Mouse (Mus musculus) spleen, postnatal 14 days (tissue): Measurements from ENCODE around the gene Dyrk1a.

Experiments
- DNase-seq, 2 experiments: peaks; one replicate each; pipeline ENCODE4 v3.0.0; 2021 to 2022; ENCODE audit warnings: low spot score in 2 of 2

Dyrk1a gene

DNA sequence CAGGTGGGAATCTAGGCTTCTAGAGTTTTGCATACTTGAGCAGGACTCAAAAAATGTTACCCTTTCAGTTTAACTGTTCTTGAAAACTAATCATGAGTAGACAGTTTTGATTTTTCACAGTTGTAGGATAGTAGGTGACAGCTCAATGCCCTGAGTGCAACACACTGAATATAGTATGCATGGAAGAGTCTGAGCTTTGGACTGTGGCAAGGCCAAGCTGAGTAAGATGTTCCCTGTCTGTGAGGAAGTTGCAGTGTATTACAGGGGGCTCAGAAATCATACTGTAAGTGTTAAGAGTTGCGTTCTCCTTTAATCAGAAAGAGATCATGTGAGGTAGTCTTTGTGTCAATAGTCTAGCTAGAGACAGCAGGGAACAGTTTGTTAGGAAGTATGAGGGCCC, 20.4 kb downstream of the Dyrk1a start:
- DNase-seq: no peak

DNA sequence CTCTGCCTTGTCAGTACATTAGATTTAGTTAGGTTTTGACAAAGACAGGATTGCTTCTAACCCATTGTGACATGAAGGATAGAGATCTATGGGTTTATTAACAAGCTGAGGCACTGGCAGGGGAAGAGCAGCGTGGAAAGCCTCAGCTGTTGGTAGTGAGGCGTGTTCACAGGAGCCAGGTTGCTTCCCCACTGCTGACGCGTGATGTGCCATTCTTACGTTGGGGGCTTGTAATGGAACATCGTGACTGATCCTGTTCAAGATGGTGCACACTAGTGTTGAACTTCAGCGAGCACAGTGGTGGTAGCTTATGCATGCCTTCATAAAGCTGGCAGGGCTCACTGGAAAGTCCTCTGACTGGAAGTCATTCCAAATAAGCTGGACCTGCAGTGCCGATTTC, 21.2 kb downstream of the Dyrk1a start:
- DNase-seq: no peak

DNA sequence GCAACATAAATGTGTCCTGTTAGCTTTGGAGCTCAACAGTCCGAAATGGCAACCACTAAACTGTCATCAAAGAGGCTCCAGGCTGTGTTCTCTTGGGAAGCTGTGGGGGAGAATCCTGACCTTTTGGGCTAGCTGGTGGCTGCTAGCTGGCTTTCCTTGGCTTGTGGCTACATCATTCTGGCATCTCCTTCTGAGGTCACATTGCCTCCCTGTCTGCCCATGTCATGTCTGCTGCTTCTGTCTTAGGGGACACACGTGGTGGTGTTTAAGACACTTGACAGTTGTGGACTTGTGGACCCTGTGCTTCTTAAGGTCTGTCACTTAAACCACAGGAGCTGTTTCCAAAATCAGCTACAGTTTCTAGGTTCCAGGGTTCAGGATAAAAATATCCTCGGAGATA, 21.7 kb downstream of the Dyrk1a start:
- no peak for DNase-seq

DNA sequence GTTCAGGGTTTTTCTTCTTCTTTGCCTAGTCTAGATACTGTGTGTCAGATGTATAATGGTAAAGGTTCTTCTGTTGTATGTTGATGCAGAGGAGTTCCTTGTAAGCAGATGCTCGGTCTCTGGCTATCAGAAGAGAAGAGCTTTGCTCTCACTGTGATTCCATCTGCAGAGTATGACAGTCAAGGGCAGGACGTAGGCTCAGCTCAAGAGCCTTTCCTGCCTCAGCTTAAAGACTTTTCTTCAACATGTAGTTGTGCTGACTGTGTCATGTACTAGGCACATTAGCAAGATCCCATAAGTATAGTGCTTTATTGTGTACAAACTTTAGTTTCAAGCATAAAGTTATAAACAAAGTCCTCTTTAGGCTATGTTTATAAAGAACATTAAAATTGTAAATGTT, 26.8 kb downstream of the Dyrk1a start:
- no peak for DNase-seq

DNA sequence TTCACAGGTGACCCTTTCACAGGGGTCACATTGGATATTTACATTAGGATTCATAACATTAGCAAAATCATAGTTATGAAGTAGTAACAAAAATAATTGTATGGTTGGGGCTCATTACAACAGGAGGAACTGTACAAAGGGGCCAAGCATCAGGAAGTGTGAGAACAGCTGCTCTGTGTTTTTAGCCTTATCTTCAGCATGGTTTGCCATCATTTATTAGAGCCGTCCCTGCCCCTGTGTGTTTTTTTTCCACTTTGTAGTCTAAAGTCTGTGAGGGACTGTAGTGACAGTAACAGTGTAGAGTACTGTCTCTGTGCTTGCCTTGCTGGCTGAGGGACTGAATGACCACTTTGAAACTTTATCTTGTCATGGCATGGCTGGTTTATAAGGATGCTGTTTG, 27.8 kb downstream of the Dyrk1a start:
- no peak for DNase-seq

DNA sequence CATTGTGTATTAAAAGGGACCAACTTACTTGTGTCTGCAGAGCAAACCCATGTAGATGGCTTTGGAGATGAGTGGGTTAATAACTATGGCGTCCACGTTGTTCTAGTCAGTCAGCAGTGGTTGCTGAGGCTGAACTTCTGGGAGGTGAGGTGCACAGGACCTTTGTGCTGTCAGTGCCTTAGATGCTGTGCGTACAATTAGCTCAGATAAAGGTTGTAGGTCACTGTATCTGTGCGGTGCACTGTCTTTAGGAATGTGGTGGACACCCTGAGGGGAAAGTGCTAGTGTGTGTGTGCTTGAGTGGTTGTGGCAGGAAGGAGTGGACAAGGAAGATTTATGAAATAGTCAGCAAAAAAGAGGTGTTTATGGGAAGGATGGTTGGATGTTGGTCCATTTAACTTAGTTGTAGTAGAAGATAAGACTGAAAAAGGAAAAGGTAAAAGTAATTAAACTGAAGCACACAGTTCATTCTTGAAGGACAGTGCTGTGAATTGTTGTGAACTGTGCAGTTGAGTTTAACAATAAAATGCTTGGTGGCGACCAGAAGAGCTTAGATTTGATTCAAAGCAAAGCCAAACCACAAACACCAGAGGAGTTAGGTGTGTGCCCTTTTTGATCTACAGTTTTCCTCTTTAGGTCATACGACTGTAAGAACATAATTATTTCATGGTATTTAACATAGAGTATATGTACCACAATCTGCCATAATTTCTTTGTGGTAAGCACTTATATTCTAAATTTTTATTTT, 30.3 kb downstream of the Dyrk1a start:
- DNase-seq: no peak

DNA sequence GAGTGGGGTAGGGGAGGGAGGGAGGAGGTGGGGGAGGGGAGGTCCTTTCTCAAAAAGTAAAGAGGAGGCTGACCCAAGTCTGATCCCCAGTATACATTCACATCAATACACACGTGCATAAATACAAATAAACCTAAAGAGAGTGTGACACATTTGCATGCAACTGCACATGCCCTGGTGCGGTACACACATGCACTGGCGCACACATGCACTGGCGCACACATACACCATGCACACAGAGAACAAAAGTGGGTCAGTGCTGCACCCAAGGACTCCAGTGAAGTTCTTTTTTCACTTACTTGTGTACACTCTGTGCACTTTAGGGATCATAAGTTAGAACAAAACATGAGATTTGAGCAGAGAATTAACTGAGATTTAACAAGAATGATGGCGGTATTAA, 31.3 kb downstream of the Dyrk1a start:
- no peak for DNase-seq

DNA sequence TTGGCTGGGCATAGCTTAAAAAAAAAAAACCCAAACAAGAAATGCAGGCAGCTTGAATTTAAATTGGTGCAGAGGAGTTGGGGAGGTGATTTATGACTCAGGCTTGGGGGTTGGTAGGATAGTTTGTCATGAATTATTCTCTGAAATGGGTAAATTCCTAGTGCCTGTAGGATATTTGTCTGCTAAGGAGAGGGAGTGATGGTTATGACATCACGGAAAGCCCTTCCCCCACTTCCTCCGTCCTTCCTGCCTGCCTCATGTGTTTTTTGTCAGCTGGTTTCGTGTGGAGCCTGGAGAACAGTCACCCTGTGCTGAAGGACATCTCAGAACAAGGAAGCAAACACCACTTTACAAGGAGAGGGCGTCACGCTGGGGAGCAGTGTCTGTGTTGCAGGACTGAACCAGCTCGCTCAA, 31.7 kb downstream of the Dyrk1a start:
- DNase-seq: no peak

DNA sequence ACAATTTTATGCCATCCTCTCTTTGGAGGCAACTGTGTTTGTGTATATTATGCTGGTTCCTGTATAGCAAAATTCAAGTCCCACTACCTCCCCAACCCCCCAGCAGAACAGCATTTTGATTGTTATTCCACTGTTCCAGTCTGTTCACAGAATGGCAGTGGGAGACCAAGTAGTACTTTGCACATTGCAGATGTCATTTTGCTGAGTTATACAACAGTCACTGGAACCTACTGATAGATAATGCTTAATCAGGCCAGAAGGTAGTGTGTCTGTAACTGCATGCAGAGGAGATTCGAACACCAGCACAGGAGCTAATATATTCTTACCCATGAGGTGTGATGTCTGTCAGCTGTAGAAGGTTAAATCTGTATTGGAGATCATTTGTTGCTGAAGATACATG, 32.4 kb downstream of the Dyrk1a start:
- DNase-seq: no peak

DNA sequence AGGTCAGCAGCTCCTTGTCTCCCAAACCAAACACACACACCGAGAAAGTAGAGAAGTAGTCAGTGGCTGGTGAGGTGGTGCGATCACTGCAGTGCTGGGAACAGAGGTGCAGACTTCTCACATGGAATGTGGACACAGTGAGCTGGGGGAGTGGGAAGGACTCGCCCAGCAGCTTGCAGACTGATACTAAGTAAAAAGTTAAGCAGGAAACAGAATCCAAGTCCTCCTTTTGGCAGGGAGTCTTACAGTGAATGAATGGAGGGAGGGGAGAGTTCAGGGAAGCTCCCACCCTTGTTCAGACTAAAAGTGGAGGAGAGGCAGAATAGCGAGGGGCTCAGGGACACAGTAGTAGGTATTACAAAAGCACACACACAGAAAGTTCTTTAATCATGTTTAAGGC, 32.9 kb downstream of the Dyrk1a start:
- no peak for DNase-seq

DNA sequence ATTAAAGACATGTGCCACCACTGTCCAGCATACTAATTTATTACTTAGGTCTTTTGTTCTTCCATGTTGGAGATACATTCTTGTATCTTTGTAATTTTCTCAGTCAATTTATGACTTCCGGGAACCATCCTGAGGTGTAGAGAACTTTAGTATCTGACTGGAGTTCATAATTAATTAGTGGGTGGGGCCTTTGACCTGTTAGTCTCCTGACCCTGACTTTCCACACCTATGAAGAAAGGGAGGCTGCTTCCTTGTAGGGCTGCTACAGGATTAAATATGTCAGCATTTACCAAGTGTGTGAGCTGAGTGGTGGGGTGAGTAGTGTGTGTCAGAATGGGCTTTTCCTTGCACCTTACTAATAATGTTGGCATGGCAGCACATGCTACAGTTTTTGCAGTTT, 36.4 kb downstream of the Dyrk1a start:
- no peak for DNase-seq

DNA sequence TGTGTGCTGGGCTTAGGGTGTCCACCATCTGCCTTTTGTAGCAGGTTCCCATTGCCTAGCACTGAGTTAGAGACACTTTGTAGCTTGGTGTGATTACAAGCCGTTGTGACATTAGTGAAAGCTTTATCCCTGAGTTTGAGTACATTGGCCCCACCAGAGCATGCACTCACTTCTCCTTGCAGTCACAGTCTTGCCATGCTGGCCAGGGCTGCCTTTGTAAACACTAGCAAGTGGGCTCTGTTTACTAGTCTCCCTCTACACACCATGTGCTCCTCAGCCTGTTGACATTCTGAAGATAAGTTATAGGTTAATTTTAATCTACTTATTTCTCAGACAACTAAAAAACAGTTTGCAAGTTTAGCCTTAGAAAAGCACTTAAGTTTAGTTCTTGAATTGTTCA, 37.7 kb downstream of the Dyrk1a start:
- no peak for DNase-seq

DNA sequence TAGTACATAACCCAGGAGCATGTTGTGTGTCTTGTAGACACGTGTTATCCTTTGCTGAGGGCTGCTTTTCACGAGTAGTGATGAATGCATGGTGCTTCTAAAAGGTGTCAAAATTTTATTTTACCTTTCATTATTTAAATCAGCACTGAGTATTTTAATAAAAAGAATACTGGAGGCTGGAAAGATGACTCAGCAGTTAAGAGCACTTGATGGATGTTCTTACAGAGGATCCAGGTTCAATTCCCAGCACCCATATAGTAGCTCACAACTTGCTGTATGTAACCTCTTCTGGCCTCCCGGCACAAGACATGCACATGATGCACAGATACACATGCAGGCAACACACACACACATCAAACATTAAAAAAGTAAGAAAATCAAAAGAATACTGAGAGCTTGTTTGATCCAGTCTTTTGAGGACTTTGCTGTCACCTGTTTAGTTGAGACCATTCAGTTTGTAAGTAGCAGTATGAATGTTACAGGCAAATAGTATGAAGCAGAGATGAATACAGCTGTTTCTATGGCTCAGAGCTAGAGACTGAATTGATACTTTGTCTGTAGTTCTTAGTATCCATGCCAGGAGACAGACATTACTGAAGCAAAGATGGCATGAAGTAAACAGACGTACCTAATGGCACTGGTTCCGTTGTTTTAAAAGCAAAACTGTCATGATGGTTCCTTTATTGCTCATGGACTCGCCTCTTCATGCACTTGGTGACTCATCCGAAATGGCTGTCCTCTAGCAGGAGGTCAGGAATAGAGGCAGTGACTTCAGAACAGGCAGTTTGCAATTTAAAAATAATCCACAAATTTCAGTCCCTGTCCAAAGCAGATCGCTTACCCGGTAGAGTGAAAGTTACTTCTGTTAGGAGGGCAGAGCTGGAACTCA, 39.1 kb downstream of the Dyrk1a start:
- DNase-seq: no peak

DNA sequence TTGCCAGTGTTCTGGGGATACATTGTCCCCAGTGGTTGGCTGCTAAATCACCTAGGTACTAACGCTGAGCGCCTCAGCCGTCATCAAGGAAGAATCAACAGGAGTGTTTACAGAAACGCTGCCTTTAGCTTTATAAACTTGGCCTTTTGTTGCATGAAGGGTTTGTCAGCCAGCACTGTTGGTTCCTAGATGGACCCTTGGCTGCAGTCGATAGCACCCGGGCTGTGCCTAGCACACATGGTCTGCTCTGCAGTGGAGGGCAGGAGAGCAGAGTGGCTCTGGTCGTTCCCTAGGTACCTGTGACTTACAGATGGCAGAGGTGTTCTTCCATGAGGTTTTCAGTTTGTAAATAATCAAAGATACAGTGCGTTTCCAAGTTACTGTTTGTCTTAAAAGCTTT, 42.8 kb downstream of the Dyrk1a start:
- no peak for DNase-seq

DNA sequence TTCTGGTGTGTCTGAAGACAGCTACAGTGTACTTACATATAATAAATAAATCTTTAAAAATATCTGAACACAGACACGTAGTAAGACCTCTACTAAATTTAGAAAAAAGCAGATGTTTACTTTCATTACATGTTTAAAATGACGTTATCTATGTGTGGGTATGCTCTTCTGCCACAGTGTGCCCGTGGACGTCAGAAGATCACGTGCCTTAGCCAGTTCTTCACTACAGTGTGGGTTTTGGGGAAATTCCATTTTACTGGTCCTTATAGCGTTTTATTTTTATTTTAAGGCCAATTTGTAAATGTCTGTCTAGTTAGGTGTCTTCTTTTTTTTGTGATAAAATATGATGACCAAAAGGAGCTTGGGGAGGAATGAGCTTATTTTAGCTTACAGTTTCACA, 47.4 kb downstream of the Dyrk1a start:
- no peak for DNase-seq

DNA sequence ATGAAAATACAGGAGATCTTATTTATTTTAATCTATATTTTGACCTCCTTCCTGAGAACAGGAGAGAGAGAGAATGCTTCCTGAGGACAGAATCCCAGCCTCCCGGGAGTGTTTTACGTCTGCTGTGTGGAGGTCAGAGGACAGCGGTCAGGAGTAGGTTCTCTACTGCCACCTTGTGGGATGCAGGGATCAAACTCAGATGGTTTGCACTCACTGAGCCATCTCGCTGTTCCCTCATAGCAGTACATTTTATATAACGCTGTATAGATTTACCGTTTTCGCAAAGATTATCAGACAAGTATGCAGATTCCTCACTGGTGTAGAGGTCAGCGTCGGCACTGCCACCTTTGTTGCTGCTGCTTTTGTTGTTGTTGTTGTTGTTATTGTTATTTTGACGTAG, 48.7 kb downstream of the Dyrk1a start:
- peak in 1 of 2 experiments; percentile 40 for DNase-seq

DNA sequence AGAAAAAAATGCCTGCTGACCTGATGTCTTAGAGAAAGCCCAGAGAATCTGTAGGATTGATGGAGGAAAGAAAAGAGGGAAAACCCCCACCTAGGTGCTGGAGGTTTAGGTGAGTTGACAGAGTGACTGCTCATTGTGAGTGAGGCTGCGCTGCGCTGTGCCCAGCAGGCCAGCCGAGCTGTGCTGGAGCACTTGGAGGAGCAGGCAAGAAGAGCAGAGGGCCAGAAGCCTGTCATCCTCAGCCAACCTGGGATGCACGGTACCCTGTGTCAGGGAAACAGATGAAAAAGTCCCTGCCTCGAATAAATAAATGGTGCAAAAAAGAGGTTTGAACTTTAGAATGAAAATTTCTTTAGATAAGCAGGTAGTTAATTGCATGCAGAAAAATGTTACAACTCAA, 49.5 kb downstream of the Dyrk1a start:
- no peak for DNase-seq

DNA sequence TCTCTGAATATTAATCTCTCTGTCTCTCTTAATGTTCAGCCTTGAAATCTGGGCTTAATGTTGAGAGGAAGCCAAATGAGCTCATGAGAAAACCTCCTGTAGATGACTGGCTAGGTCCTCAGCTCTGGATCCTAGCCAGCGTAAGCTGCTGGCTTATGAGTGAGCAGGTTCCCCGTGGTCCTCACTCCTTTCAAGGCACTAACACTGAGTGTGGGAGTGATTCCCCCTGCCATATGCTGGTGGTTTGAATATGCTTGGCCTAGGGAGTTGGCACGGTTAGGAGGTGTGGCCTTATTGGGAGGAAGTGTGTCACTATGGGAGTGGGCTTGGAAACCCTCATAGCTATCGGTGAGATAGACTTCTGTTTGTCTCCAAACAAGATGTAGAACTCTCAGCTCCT, 55.1 kb downstream of the Dyrk1a start:
- DNase-seq: no peak

DNA sequence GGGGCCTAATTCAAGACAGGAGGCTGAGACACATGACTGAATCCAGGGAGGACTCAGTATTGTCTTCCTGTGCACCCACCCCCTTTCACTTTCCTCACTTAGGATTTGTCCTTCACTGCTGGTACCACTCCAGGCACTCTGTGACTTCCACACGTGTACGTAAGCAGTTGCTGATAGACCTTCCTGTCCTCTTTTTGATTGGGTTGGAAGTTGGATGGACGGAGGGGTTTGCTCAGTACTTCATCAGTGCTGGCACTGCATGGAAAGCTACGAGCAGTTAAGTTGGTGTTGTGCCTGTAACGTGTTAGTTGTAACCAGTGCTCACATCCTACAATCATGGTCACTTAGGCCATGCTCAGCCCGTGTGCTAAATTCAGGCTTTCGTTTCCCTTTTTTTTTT, 55.8 kb downstream of the Dyrk1a start:
- no peak for DNase-seq

DNA sequence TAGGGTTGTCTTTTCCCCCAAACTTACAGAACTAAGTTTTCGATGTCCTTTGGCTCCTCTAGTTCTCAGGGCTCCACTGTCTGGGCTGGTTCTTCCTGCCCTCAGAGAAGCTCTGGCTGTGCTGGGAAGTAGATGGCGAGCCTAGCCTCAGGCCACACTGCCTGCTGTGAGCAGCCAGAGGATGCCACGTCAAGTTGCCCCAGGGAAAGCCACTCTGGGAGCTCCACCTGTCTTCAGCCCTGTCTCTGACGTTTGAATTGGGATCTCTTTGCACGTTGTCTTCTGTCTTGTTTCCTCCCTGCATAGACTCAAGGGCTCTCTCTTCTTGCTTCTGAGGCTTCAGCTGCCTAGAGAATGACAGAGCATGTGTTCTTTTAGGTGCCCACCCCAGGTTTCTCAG, 57.9 kb downstream of the Dyrk1a start:
- DNase-seq: no peak

DNA sequence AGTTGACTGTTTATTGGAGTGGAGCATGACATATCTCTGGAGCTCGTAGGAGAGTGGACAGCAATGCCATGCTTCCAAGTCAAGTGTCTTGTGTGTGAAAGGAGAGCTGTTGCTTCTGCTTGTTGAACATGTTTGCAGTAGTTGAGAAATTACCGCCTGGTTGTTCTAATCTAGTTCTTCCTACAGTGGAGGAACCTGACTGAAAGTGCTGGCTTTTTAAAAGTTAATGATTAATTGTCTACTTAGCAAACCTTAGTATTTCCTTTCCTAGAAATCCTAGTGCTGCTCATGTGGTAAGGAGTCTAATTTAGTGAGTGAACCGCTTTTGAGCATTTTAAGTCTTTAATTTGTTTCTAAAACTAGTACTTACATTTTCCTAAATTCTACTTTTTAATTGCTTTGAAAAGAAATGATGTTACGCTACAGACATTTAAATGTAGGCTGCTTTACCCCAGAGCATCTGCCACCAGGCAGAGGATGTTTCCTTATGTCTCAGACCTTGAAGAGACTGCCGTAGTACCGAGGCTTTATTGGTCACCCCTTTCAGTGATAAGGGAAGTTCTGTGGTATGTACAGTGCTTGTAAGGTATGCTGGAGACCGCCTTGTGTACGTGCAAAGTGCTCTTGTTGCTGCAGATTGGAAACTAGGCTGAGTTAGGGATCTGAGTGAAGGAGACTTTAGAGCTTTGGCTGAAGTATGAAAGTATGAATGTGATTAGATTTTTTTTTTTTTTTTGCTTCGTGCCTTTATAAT, 59.3 kb downstream of the Dyrk1a start:
- no peak for DNase-seq

DNA sequence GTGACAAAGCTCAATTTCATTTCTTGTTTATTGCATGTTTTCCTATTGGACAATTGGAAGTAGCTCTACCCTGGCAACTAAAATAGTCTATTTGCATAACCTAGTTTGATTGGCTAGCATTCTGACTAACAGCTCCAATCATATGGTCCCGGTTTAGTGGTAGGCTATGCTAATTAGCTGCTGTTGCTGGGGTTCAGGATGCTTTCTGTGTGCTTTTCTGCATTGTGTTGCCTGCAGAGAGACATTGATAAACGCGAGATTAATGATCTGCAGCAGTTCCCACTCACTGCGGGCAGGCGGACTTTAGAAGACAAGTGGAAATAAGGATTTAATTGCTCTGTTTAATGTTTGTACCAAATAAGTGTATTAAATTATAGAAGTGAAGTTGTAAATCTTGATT, 62.2 kb downstream of the Dyrk1a start:
- DNase-seq: no peak
